Mouse (Mus musculus) cerebellum, adult 2 months (tissue): ENCODE measurements at regions not wholly inside any gene's neighbourhood (a gene's known extent, or its start where the extent isn't known, plus 50 kb on each side); places are given as distances from the start of the nearest gene placed in this dataset.

Experiments
- CTCF ChIP-seq: fragments of 200-500 bp; IDR thresholded peaks from 2 replicates; pipeline ENCODE4 v1.5.1; 2011; ENCODE audit warnings: low read depth, mild to moderate bottlenecking, control low read depth, low read length, moderate library complexity, borderline replicate concordance; ENCODE audit not compliant: insufficient read depth
- POLR2A ChIP-seq: fragments of 200-500 bp; IDR thresholded peaks from 2 replicates; pipeline ENCODE4 v1.6.1; 2011; ENCODE audit warnings: low read length, control low read depth, borderline replicate concordance; ENCODE audit not compliant: insufficient read depth

GRCm38 (mm10) chr10:16978770-16979169, 744.2 kb upstream of the Cited2 start:
- TF ChIP-seq CTCF (no peak), POLR2A (no peak)
